Mouse (Mus musculus) MEL (cell line): ENCODE results near the gene Klf1.

Experiments
- BHLHE40 ChIP-seq: IDR thresholded peaks from 2 replicates; pipeline ENCODE4 v1.6.1; 2012; ENCODE audit warnings: low read depth, mild to moderate bottlenecking, inconsistent platforms, low read length, improper control_type of control experiment, borderline replicate concordance
- CTCF ChIP-seq, 3 experiments: IDR thresholded peaks in 2 of 3; conservative IDR thresholded peaks in 1 of 3; 2 replicates each; pipeline ENCODE4 v1.5.1; 2011 to 2012; ENCODE audit warnings: low read length in 3 of 3, low read depth in 2 of 3, mild to moderate bottlenecking in 2 of 3, improper control_type of control experiment in 1 of 3, inconsistent platforms in 1 of 3, mixed read lengths in 1 of 3, moderate library complexity in 1 of 3; ENCODE audit not compliant: control insufficient read depth in 1 of 3, insufficient read depth in 1 of 3, poor library complexity in 1 of 3, severe bottlenecking in 1 of 3
- E2F4 ChIP-seq: IDR thresholded peaks from 2 replicates; pipeline ENCODE4 v1.6.1; 2011; ENCODE audit warnings: low read depth, low read length, improper control_type of control experiment, borderline replicate concordance
- ELF1 ChIP-seq: IDR thresholded peaks from 2 replicates; pipeline ENCODE4 v1.6.1; 2014; ENCODE audit warnings: low read depth, mild to moderate bottlenecking, inconsistent platforms, low read length, improper control_type of control experiment, moderate library complexity
- EP300 ChIP-seq, 2 experiments: IDR thresholded peaks; 2 replicates each; pipeline ENCODE4 v1.6.1; 2011; ENCODE audit warnings: improper control_type of control experiment in 2 of 2, low read length in 2 of 2, low read depth in 1 of 2, mild to moderate bottlenecking in 1 of 2
- MAFK ChIP-seq: IDR thresholded peaks from 2 replicates; pipeline ENCODE4 v1.6.1; 2011; ENCODE audit warnings: low read depth, mild to moderate bottlenecking, low read length, improper control_type of control experiment, borderline replicate concordance
- MAZ ChIP-seq: IDR thresholded peaks from 2 replicates; pipeline ENCODE4 v1.6.1; 2012; ENCODE audit warnings: low read depth, mild to moderate bottlenecking, inconsistent platforms, low read length, improper control_type of control experiment
- MEF2A ChIP-seq: IDR thresholded peaks from 2 replicates; pipeline ENCODE4 v1.6.1; 2014; ENCODE audit warnings: low read depth, mild to moderate bottlenecking, inconsistent platforms, low read length, improper control_type of control experiment; ENCODE audit not compliant: poor library complexity, insufficient replicate concordance, severe bottlenecking; ENCODE audit errors: extremely low read depth
- NRF1 ChIP-seq: IDR thresholded peaks from 2 replicates; pipeline ENCODE4 v1.6.1; 2014; ENCODE audit warnings: low read depth, mild to moderate bottlenecking, inconsistent platforms, low read length, improper control_type of control experiment, moderate library complexity; ENCODE audit not compliant: poor library complexity, insufficient read depth, severe bottlenecking
- POLR2A ChIP-seq, 2 experiments: IDR thresholded peaks; 2 replicates each; pipeline ENCODE4 v1.6.1; 2011 to 2012; ENCODE audit warnings: low read length in 2 of 2, mild to moderate bottlenecking in 2 of 2, control low read depth in 1 of 2, improper control_type of control experiment in 1 of 2, low read depth in 1 of 2, moderate library complexity in 1 of 2; ENCODE audit not compliant: control insufficient read depth in 1 of 2, insufficient read depth in 1 of 2, poor library complexity in 1 of 2
- SMC3 ChIP-seq: IDR thresholded peaks from 2 replicates; pipeline ENCODE4 v1.6.1; 2011; ENCODE audit warnings: low read depth, low read length, improper control_type of control experiment
- TBP ChIP-seq: IDR thresholded peaks from 2 replicates; pipeline ENCODE4 v1.8.0; 2011; ENCODE audit warnings: low read depth, low read length, improper control_type of control experiment
- UBTF ChIP-seq: IDR thresholded peaks from 2 replicates; pipeline ENCODE4 v1.6.1; 2012; ENCODE audit warnings: low read depth, mild to moderate bottlenecking, inconsistent platforms, low read length, improper control_type of control experiment, moderate library complexity, borderline replicate concordance; ENCODE audit not compliant: insufficient read depth

- TF ChIP-seq POLR2A (IDR thresholded peaks at IDR 0.05; ENCODE audit: control insufficient read depth in 1 of 2, insufficient read depth in 1 of 2, low read depth in 1 of 2, low read length in 2 of 2, poor library complexity in 1 of 2) (no peak), CTCF (IDR thresholded peaks at IDR 0.05 in 2 of 3, conservative IDR thresholded peaks at IDR 0.05 in 1 of 3; ENCODE audit: control insufficient read depth in 1 of 3, insufficient read depth in 1 of 3, low read depth in 2 of 3, low read length in 3 of 3, poor library complexity in 1 of 3, severe bottlenecking in 1 of 3) (no peak), E2F4 (no peak), ELF1 (no peak), MAZ (no peak), NRF1 (no peak), SMC3 (no peak), MEF2A (no peak), UBTF (no peak), BHLHE40 (no peak), TBP (no peak), MAFK (no peak), EP300 (IDR thresholded peaks at IDR 0.05; ENCODE audit: low read depth in 1 of 2, low read length in 2 of 2) (no peak)
These were observed 19.9 kb downstream of the Klf1 start for GRCm38 (mm10) chr8:84921596-84921995.
